Mouse (Mus musculus): ENCODE data around the gene Trappc6a.
A peak's percentile ranks its signal among the peaks of the same experiment; 100 is the strongest.
"Not testable (repeated sequence)": the region's sequence is repeated elsewhere in the genome, so short reads cannot be mapped to it uniquely, and the experiment has no call there.

Trappc6a gene

DNA sequence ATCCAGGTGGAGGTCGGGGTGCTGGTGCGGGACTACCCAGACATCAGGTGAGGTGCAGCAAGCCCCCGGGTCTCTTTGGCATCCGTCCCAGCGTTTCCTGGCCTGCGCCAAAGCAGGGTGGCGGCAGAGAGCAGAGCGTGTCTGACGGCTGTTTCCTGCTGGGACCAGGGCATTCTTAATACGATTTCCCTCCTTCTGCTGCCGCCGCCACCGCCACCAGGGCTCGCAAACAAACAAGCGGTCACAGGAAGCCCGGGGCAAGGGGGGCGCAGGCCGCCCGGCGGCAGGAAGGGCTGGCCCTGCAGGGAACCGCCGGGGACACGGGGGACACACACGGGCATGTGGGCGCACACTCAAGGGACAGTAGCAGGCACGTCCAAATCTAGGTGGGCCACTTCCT, 16.5 kb upstream of the Trappc6a start:
- DNase-seq, result peak; percentile 40

- DNase-seq, result no peak
Observed at GRCm38 (mm10) chr7:19494751-19495474, 13.3 kb upstream of the Trappc6a start.

GRCm38 (mm10) chr7:19495521-19496213, 12.5 kb upstream of the Trappc6a start:
- DNase-seq, result no peak

GRCm38 (mm10) chr7:19496214-19496555, 12.0 kb upstream of the Trappc6a start:
- DNase-seq, result no peak

DNA sequence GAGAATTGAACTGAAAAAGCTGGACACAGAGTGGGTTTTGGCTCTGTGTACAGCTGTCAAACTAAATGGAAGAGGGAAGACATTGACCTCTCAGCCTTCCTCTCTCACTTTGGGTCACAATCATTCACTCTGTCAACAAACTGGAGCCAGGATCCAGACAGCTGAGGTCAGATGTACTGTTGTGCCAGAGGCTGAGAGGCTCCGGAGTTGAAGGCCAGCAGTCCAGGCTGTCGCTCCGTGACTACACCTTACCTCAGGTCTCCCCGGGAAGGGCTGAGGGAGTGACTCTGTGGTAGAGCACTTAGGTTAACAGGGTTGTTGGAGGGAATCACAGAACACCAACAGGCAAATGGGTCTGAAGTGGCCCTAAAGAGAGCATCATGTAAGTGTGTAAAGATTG, 9.9 kb upstream of the Trappc6a start:
- DNase-seq, result no peak

DNA sequence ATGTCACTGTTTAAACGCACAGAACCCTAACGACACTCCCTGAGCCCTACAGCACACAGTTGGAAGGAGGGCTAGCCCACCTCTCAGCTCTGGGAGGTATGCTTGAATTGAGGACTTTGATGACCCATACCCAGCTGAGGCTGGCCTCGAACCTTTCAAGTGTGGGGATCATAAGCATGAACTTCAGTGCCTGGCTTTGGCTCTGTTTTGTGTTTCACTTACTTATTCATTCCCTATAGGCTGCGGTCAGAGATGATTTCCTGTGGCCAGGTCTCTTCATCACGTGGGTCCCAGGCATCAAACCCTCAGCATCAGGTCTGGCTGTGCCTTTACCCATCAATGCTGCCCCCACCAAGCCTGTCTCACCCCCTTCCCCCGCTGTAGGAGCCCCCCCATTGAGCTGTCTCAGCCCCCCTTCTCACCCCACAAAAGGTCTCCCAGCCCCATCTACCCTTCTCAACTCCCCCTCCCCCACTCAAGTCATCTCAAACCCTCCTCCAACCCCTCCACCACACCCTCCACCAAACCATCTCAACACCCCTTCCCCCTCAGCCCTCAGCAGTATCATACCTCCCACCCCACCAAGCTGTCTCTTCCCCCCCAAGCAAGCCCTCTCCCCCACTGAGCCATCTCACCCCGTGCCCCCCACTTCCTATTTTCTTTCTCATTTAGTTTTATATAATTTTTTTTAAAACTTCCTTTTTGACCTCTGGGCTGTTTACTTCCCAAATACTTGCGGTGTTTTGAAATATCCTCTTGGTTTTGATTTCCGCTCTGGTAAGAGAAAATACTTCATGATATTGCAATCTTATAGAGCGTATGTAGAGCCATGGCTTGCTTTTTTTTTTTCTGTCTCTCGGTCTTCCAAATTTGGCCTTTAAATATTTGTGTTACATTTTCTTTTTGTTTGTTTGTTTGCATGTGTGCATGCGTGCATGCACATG, 7.5 kb upstream of the Trappc6a start:
- no peak for DNase-seq

DNA sequence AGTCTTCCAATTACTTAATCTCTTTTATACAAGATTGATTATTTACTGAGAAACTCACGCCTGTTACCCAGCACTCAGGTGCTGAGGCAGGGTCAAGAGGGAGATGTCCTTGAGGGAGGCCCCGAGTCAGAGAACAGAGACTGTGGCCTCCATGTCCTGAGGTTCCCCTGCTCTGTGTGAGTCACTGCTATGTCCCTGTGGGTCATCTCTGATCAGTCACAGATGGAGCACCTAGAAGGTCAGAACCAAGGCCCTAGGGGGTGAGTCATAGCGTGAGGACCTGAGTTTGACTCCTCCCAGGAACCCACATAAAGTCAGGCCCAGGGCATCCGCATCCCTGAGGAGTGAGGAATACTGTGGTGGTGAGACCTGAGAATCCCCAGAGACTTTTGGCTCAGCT, 6.5 kb upstream of the Trappc6a start:
- no peak for DNase-seq

- DNase-seq, result no peak
Observed at GRCm38 (mm10) chr7:19503481-19504068, 4.6 kb upstream of the Trappc6a start.

DNA sequence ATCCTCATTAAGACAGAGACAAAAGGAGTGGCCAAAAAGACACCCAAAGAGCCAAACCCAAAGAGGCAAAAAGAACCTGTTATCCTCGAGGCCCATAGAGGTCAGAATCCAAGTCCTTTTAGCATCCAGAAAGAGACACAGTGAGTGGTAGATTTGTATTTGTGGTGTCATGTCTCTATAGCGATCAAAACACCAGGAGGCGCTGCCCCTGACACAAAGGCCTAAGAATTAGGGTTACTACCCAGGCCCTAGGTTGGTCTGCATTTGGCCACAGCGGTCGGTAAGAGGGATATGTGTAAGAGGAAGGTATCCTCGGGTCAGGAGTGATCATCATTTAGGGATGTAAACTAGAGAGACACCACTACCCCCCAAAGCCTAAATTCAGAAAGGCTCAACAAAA, 1.9 kb upstream of the Trappc6a start:
- no peak for DNase-seq

DNA sequence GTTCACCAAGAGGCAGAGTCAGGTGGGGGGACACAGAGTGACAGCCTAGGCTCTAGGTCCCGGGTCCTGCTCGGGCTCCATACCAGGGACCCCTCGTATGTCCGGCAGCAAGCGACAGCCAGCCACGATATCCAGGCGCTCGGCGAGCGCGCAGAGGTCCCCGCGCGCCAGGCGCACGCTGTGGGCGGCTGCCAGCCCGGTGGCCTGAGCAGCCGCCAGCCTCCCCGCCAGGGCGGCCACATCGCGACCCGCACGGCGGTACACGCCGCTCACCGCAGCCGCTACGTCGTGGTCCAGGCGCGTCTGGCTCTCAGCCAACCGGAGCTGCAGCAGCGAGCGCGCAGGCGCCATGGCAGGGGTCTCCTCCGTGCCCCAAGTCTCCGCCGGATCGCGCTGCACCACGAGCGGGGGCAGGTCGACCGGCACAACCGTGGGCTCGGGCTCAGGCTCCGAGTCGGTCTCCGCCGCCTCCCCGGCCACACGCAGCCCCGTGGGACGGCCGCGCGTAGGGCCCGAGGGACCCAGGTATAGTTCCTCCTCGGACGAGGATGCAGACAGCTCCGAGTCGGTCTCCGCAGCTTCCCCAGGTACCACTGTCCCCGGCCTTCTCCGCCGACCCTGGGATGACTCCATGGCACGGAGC, 1.1 kb upstream of the Trappc6a start:
- peak; percentile 82 for DNase-seq

DNA sequence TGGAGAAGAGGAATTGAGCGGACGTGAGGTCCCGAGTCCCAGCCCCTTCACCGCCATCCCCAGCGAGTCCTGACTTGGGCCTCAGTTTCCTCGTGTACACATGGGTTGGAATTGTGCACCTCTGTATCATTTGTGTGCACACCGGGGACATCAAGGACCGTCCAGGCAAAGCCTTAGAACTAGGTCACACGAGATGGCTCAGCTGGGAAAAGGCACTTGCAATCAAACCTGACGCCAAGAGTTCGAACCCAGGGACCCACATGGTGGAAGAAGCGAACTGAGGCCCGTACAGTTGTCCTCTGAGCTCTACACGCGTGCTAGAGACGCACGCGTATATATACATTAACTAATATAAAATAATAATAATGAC, 598 bp upstream of the Trappc6a start:
- no peak for DNase-seq

GRCm38 (mm10) chr7:19508924-19509568, 851 bp downstream of the Trappc6a start:
- DNase-seq, result no peak

GRCm38 (mm10) chr7:19509786-19510185, 1.6 kb downstream of the Trappc6a start:
- DNase-seq, result no peak

GRCm38 (mm10) chr7:19511934-19512333, 3.7 kb downstream of the Trappc6a start:
- not testable (repeated sequence) for DNase-seq

- no peak for DNase-seq
Observed at GRCm38 (mm10) chr7:19512353-19512752, 4.2 kb downstream of the Trappc6a start.

DNA sequence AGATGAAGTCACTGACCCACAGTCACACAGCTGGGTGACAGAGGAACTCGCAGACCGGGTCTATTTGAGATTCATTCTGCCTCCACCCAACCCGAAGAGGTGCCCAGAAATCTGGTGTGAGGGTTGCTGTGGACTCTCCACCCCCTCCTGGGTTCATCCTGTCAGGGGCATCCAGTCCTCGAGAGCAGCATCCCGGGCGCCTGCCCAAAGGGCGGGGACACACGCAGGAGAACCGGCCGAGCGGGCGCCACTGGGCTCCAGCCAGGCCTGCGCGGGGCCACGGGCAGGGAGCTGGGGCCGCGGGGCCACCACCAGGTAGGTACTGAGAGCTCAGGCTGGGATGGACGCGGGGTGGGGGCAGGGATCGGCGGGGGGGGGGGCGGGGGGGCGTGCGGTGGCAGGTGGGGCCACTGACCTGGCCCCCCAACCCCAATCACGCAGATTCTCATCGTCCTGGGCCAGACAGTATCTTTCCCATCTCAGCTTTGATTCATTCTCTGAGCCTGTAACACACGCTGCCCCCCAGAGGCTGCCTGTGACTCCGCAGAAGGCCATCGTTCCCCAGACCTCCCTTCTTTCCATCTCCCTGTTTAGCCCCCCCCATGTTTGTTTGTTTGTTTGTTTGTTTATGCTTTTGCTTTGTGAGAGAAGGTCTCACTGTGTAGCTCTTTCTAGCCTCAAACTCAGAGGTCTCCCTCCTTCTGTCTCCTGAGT, 9.6 kb downstream of the Trappc6a start, which contains the start of gene Nkpd1:
Nkpd1 (plus strand) TSS at position 187 of the 714 bp plus-strand sequence.
- peak; percentile 12 for DNase-seq

GRCm38 (mm10) chr7:19520032-19520431, 11.8 kb downstream of the Trappc6a start:
- DNase-seq, result no peak

DNA sequence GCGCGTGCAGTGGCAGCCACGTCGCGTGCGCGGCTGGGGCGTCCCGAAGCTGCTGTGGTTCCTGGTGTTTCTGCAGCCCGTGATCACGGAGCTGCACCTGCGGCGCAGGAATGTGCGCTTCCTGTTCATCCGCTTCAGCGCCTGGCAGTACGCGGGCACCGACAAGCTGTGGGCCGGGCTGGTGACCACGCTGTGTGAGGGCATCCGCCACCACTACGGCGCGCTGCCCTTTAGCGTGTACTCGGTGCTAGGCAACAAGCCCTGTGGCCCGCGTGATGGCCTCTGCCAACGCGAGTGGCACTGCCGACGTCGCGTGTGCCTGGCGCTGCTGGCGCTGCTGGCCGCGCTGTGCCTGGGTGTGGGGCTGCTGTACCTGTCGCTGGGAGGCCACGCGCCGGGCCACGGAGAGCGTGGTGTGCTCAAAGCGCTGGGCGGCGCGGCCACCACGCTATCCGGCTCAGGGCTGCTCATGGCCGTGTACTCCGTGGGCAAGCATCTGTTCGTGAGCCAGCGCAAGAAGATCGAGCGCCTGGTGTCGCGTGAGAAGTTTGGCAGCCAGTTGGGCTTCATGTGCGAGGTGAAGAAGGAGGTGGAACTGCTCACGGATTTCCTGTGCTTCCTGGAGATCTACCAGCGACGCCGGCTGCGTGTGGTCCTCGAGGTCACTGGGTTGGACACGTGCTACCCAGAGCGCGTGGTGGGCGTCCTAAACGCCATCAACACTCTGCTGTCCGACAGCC, 15.0 kb downstream of the Trappc6a start:
- no peak for DNase-seq

GRCm38 (mm10) chr7:19523757-19524419, 15.7 kb downstream of the Trappc6a start:
- peak; percentile 81 for DNase-seq

All from right cerebral cortex, postnatal 4 days (tissue).